Mouse (Mus musculus) thymus, postnatal 4 days (tissue): ENCODE measurements around the gene Slc8a3.

Experiments used
- DNase-seq: peaks from one replicate; pipeline ENCODE4 v3.0.0; 2021

The Slc8a3 gene

GRCm38 (mm10) chr12:81175252-81175651, 157.7 kb downstream of the Slc8a3 start:
- DNase-seq: no peak

GRCm38 (mm10) chr12:81173893-81174292, 159.1 kb downstream of the Slc8a3 start:
- DNase-seq: no peak

GRCm38 (mm10) chr12:81173011-81173410, 160.0 kb downstream of the Slc8a3 start:
- no peak for DNase-seq

- peak; percentile 56 for DNase-seq
Observed at GRCm38 (mm10) chr12:81170076-81170475, 162.9 kb downstream of the Slc8a3 start.

GRCm38 (mm10) chr12:81168494-81168893, 164.5 kb downstream of the Slc8a3 start:
- DNase-seq: no peak

GRCm38 (mm10) chr12:81168031-81168430, 164.9 kb downstream of the Slc8a3 start:
- DNase-seq: no peak

- no peak for DNase-seq
Observed at GRCm38 (mm10) chr12:81167142-81167541, 165.8 kb downstream of the Slc8a3 start.

GRCm38 (mm10) chr12:81166615-81167014, 166.4 kb downstream of the Slc8a3 start:
- DNase-seq: no peak

- DNase-seq: no peak
Observed at GRCm38 (mm10) chr12:81166092-81166491, 166.9 kb downstream of the Slc8a3 start.

- DNase-seq: no peak
Observed at GRCm38 (mm10) chr12:81163566-81163965, 169.4 kb downstream of the Slc8a3 start.

GRCm38 (mm10) chr12:81163131-81163530, 169.8 kb downstream of the Slc8a3 start:
- no peak for DNase-seq

GRCm38 (mm10) chr12:81161282-81161681, 171.7 kb downstream of the Slc8a3 start:
- no peak for DNase-seq

- DNase-seq: peak; percentile 75
Observed at GRCm38 (mm10) chr12:81160831-81161230, 172.1 kb downstream of the Slc8a3 start.

GRCm38 (mm10) chr12:81160425-81160824, 172.6 kb downstream of the Slc8a3 start:
- DNase-seq: no peak

- DNase-seq: no peak
Observed at GRCm38 (mm10) chr12:81159947-81160346, 173.0 kb downstream of the Slc8a3 start.

- DNase-seq: no peak
Observed at GRCm38 (mm10) chr12:81156841-81157240, 176.1 kb downstream of the Slc8a3 start.

GRCm38 (mm10) chr12:81155675-81156074, 177.3 kb downstream of the Slc8a3 start:
- no peak for DNase-seq

GRCm38 (mm10) chr12:81152082-81152481, 180.9 kb downstream of the Slc8a3 start:
- DNase-seq: no peak

GRCm38 (mm10) chr12:81150917-81151316, 182.1 kb downstream of the Slc8a3 start:
- no peak for DNase-seq

- no peak for DNase-seq
Observed at GRCm38 (mm10) chr12:81147956-81148355, 185.0 kb downstream of the Slc8a3 start.
